Mouse (Mus musculus) neutrophil, adult 83 days (primary cell): Measurements from ENCODE around the gene Gsk3a. TPM values are rescaled to one million over a fixed set of nuclear protein-coding genes. Genes with fewer than 3 reads are reported as not detected.

Experiments used
- total RNA-seq, 2 experiments: library from RNA; stranded (reverse); gene quantifications; one replicate each; pipeline ENCODE4 v1.2.4; 2023

Gene Gsk3a
- 10 to 100 TPM; 80.7 to 83.4 TPM for total RNA-seq

GRCm38 (mm10) chr7:25237249-25238014, at the start of gene Gsk3a:
TSS of gene Gsk3a (minus strand) at chr7:25237851.

GRCm38 (mm10) chr7:25267301-25267750, 29.7 kb upstream of the Gsk3a start, which contains the start of gene Cic:
TSS of gene Cic (plus strand) at chr7:25267704.

DNA sequence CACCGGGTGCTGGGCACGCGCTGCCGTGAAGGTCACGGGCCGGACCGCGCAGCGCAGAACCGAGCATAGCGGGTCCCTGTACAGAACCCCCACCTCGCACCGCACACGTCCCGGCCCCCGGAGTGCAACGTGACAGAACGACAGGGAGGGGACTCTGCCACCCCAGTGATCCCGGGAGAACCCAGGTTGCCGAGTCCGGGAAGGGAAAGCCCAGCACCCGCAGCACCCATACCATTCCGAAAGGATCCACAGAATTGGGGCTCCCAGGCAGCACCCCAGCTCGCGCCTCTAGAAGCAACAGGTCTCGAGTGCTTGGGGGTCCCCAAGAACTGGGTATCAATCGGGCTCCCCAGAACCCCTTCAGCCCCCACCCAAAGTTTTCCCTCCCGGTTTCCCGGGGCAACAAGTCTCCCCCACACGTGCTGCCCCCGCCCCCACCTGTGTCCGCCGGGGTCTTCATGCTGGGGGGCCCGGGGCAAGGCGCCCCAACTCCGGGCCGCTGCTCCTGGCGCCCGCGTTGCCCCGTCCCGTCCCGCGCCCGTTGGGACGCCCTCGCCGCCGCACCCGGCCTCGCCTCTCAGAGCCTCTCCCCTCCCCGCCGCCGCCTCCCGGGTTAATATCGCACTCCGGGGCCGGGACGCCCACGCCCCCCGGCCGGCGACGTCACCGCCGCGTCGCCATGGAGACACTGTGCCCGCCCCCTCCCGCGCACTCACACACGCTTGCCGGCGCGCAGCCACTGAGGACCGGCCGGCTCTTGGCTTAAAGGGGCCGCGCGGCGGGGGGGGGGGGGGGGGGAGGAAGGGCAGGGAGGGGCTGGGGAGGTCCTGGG, 12.7 kb upstream of the Gsk3a start, which contains the start of gene Erf:
Erf (minus strand) TSS at position 621 of the 832 bp plus-strand sequence.

GRCm38 (mm10) chr7:25221102-25221883, 16.4 kb downstream of the Gsk3a start, which contains the start of gene Zfp526:
TSS of gene Zfp526 (plus strand) at chr7:25221425.

DNA sequence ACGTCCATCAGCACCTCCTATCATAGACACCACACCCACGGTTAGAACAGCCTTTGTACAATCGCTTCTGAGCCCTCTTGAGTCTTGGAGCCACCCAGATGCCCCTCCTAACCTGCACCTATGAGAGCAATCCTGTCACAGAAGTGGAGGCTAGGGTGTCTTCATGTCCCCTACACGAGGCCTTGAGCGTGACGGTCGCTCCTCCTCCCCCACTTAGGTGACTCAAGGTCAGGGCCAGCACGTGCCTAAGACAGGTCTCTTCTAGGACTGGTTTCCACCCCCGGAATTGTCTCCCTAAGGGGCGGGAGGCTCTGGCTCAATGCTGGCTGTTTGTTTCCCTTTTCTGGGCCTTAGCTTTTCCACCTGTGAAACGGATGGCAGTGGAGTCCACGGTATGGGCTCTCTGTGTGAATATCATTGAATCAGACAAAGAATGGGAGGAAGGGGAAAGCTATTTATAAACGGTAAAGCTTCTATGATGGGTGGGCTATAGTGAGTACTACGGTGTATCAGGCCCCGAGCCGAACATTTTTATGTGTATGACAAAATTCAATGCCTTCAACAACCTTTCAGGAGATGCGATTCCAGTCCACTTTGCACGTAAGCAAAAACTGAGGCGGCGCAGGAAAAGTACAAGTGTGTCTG, 17.1 kb downstream of the Gsk3a start, which contains the start of gene Dedd2:
Dedd2 (minus strand) TSS at position 159 of the 645 bp plus-strand sequence.

GRCm38 (mm10) chr7:25179606-25180161, 58.0 kb downstream of the Gsk3a start, which contains the start of gene Pou2f2:
TSS of gene Pou2f2 (minus strand) at chr7:25179726.

Other genes with a start within 250 kb of the Gsk3a start
- 100 to 1,000 TPM; 189 to 210 TPM for gene Atp1a3, start 231.9 kb downstream of the Gsk3a start, total RNA-seq
- 1 to 10 TPM; 3.0 TPM for gene Grik5, start 165.5 kb downstream of the Gsk3a start, total RNA-seq
- 10 to 100 TPM; 14.5 to 15.8 TPM for gene Zfp574, start 165.3 kb downstream of the Gsk3a start, total RNA-seq
- 10 to 100 TPM; 13.2 to 15.0 TPM for gene Pou2f2, start 58.1 kb downstream of the Gsk3a start, total RNA-seq
- gene Dedd2, start 17.2 kb downstream of the Gsk3a start, total RNA-seq = 100 to 1,000 TPM; 105 to 118 TPM
- 10 to 100 TPM; 12.1 to 12.7 TPM for gene Zfp526, start 16.4 kb downstream of the Gsk3a start, total RNA-seq
- gene Erf, start 12.9 kb upstream of the Gsk3a start, total RNA-seq = 10 to 100 TPM in 1 of 2 experiments, 1 to 10 TPM in 1; 9.6 to 10.2 TPM
- gene Cic, start 29.9 kb upstream of the Gsk3a start, total RNA-seq = 100 to 1,000 TPM; 191 to 211 TPM
- gene Pafah1b3, start 60.1 kb upstream of the Gsk3a start, total RNA-seq = 1 to 10 TPM; 8.2 to 9.0 TPM
- gene Prr19, start 63.6 kb upstream of the Gsk3a start, total RNA-seq = not detected
- gene Tmem145, start 68.3 kb upstream of the Gsk3a start, total RNA-seq = not detected
- gene Megf8, start 79.3 kb upstream of the Gsk3a start, total RNA-seq = 1 to 10 TPM; 2.4 to 3.9 TPM
- gene Cnfn, start 131.9 kb upstream of the Gsk3a start, total RNA-seq = not detected
- 10 to 100 TPM; 30.2 to 37.9 TPM for gene Lipe, start 160.9 kb upstream of the Gsk3a start, total RNA-seq
- not detected for gene Cxcl17, start 175.0 kb upstream of the Gsk3a start, total RNA-seq
- 100 to 1,000 TPM; 260 to 292 TPM for gene Ceacam1, start 239.8 kb upstream of the Gsk3a start, total RNA-seq